Mouse (Mus musculus): ENCODE measurements around the gene Atp2b2. TPM values are rescaled to one million over a fixed set of nuclear protein-coding genes. Genes with fewer than 3 reads are reported as not detected.

Atp2b2 gene
- polyA plus RNA-seq, 1 experiment from 2014 or later, result 23.5 TPM

DNA sequence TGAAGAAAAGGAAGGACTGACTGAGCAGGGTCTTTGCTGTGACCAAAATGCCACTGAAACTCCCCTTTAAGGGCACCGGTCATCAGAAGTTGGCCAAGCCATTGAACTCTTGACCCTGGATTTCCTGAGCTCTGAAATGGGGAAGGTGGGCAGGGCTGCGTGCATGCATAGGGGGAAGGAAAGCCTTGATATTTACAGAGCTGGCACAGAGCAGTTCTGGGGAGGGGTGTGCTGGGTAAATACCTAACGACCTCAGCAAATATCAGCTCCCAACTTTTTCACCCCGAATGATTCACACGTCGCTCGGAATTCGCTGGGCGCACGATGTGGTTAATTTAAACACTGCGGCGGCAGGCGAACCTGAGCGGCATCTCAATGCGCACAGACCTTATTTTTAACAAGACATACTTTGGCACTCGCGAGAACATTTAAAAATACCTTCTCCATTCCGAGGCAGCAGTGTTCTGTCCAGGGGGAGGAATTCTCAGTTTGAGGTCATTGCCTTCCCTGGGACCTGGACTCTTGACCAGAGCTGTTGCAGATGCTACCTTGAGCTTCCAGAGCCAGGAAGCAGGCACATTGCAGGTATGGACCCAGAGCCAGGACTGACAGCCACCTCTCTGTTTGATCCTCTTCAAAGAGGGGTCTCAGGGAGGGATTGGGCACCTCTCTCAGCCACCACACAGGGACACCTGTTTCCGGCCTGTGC lies 85.0 kb downstream of the Atp2b2 start:
- 74% methylated on average over 19 of the region's 19 CpGs for WGBS
- Histone ChIP-seq H3K36me3 (ENCODE audit: control insufficient read depth, insufficient read depth, low read length) (no peaks in the 10 kb centered on the region), H3K9ac (replicated peaks; ENCODE audit: low read length) (0 out of 2 replicates have a peak overlapping the region, but pooled peaks have one; percentile 12), H3K9me3 (ENCODE audit: control insufficient read depth, low read length) (no peaks in the 10 kb centered on the region), H3K4me1 (ENCODE audit: control insufficient read depth, insufficient read depth, low read length) (peaks cover 7% of the 10 kb centered on the region; the same call in 1 of the 2 replicates), H3K27ac (replicated peaks; ENCODE audit: low read depth, low read length) (no peak overlapping the region), H3K4me3 (replicated peaks; ENCODE audit: low read depth, low read length) (no peak overlapping the region), H3K4me2 (ENCODE audit: low read length) (no peak overlapping the region), H3K27me3 (ENCODE audit: control insufficient read depth, insufficient read depth, low read length) (no peaks in the 10 kb centered on the region)
- peak; percentile 44 for DNase-seq
- no peak for ATAC-seq (ENCODE audit: low FRiP score, low TSS enrichment)

DNA sequence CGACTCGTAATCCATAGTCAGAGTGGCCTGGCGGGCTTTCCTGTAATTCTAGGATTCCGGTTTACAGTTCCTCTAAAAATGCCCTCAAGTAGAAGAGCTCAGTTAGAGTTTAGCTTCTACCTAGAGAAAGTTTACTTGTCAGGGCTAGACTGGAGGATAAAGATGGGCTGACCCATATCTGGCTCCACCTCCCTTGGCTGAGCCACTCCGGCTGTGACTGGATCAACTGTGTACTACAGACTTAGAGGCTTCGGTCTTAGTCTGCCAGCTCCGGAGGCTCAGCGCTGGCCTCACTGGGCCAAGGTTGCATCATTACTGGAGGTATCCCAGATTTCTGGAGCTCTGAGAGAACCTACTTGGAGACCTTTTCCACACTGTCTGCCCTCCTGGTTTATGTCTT lies 94.9 kb downstream of the Atp2b2 start:
- Histone ChIP-seq H3K4me1 (ENCODE audit: control insufficient read depth, insufficient read depth, low read length) (no peaks in the 10 kb centered on the region), H3K4me2 (ENCODE audit: low read length) (no peak overlapping the region), H3K9me3 (ENCODE audit: control insufficient read depth, low read length) (no peaks in the 10 kb centered on the region), H3K4me3 (replicated peaks; ENCODE audit: low read depth, low read length) (no peak overlapping the region), H3K9ac (replicated peaks; ENCODE audit: low read length) (no peak overlapping the region), H3K27me3 (ENCODE audit: control insufficient read depth, insufficient read depth, low read length) (no peaks in the 10 kb centered on the region), H3K27ac (replicated peaks; ENCODE audit: low read depth, low read length) (no peak overlapping the region), H3K36me3 (ENCODE audit: control insufficient read depth, insufficient read depth, low read length) (no peaks in the 10 kb centered on the region)
- DNase-seq (no peak), ATAC-seq (ENCODE audit: low FRiP score, low TSS enrichment) (no peak)
- 90% methylated on average over 8 of the region's 8 CpGs for WGBS

DNA sequence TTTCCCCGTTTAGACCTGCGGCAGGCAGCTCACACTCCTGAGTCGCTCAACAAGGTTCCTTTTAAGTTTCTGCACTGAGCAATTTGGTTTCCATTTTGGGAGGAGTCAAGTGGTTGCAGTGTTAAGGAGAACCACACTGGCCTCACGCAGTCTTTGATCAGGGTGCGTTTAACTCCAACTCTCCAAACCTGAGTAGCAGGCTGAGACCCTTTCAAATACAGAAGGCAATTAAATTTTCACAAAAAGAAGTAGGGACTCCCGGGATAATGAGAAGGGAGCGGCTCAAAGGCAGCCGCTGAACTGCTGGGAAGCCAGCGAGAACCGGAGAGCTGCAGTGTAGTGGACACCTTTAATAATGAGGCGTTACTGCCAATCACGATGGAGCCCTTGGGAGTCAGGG lies 100.1 kb downstream of the Atp2b2 start:
- H3K4me2 ChIP-seq (ENCODE audit: low read length), result no peak overlapping the region
- ATAC-seq (ENCODE audit: low FRiP score, low TSS enrichment), result no peak
- H3K36me3 ChIP-seq (ENCODE audit: control insufficient read depth, insufficient read depth, low read length), result no peaks in the 10 kb centered on the region
- 30% methylated on average over 12 of the region's 12 CpGs for WGBS
- DNase-seq, result no peak
- no peaks in the 10 kb centered on the region for H3K9me3 ChIP-seq (ENCODE audit: control insufficient read depth, low read length)
- H3K27ac ChIP-seq (replicated peaks; ENCODE audit: low read depth, low read length), result no peak overlapping the region
- H3K9ac ChIP-seq (replicated peaks; ENCODE audit: low read length), result no peak overlapping the region
- H3K4me1 ChIP-seq (ENCODE audit: control insufficient read depth, insufficient read depth, low read length), result peaks cover under 1% of the 10 kb centered on the region; the same call in 1 of the 2 replicates
- H3K4me3 ChIP-seq (replicated peaks; ENCODE audit: low read depth, low read length), result no peak overlapping the region
- no peaks in the 10 kb centered on the region for H3K27me3 ChIP-seq (ENCODE audit: control insufficient read depth, insufficient read depth, low read length)

DNA sequence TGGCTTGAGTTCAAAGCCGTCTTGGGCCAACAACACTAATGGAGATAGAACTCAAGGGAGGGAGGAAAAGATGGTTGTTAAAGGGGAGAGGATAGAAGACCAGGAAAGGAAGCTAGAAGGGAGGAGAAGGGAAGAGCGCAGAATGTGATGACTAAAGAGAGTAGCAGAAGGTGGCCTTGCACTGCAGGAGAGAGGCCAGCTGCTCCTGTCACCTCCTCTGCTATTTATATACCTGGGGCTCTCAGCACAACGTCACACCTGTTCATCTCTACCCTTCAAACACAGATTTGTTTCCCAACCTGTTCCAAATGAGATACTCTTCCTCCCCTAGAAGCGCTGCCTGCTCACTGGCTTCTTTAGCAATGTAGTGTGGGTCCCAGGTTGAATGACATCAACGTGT lies 101.1 kb downstream of the Atp2b2 start:
- Histone ChIP-seq H3K27ac (replicated peaks; ENCODE audit: low read depth, low read length) (no peak overlapping the region), H3K36me3 (ENCODE audit: control insufficient read depth, insufficient read depth, low read length) (no peaks in the 10 kb centered on the region), H3K9ac (replicated peaks; ENCODE audit: low read length) (no peak overlapping the region), H3K4me3 (replicated peaks; ENCODE audit: low read depth, low read length) (no peak overlapping the region), H3K27me3 (ENCODE audit: control insufficient read depth, insufficient read depth, low read length) (no peaks in the 10 kb centered on the region), H3K4me1 (ENCODE audit: control insufficient read depth, insufficient read depth, low read length) (peaks cover 10% of the 10 kb centered on the region), H3K9me3 (ENCODE audit: control insufficient read depth, low read length) (no peaks in the 10 kb centered on the region), H3K4me2 (ENCODE audit: low read length) (no peak overlapping the region)
- 91% methylated on average over 5 of the region's 5 CpGs for WGBS
- ATAC-seq (ENCODE audit: low FRiP score, low TSS enrichment) (no peak), DNase-seq (no peak)

- Histone ChIP-seq H3K9ac (replicated peaks; ENCODE audit: low read length) (no peak overlapping the region), H3K27ac (replicated peaks; ENCODE audit: low read depth, low read length) (no peak overlapping the region), H3K4me3 (replicated peaks; ENCODE audit: low read depth, low read length) (no peak overlapping the region), H3K36me3 (ENCODE audit: control insufficient read depth, insufficient read depth, low read length) (no peaks in the 10 kb centered on the region), H3K9me3 (ENCODE audit: control insufficient read depth, low read length) (no peaks in the 10 kb centered on the region), H3K4me2 (ENCODE audit: low read length) (no peak overlapping the region), H3K4me1 (ENCODE audit: control insufficient read depth, insufficient read depth, low read length) (peaks cover 10% of the 10 kb centered on the region), H3K27me3 (ENCODE audit: control insufficient read depth, insufficient read depth, low read length) (no peaks in the 10 kb centered on the region; the same call in 1 of the 2 replicates)
- 95% methylated on average over 8 of the region's 8 CpGs for WGBS
- DNase-seq (no peak), ATAC-seq (ENCODE audit: low FRiP score, low TSS enrichment) (no peak)
Measured at GRCm38 (mm10) chr6:113939442-113939841, 103.0 kb downstream of the Atp2b2 start.

DNA sequence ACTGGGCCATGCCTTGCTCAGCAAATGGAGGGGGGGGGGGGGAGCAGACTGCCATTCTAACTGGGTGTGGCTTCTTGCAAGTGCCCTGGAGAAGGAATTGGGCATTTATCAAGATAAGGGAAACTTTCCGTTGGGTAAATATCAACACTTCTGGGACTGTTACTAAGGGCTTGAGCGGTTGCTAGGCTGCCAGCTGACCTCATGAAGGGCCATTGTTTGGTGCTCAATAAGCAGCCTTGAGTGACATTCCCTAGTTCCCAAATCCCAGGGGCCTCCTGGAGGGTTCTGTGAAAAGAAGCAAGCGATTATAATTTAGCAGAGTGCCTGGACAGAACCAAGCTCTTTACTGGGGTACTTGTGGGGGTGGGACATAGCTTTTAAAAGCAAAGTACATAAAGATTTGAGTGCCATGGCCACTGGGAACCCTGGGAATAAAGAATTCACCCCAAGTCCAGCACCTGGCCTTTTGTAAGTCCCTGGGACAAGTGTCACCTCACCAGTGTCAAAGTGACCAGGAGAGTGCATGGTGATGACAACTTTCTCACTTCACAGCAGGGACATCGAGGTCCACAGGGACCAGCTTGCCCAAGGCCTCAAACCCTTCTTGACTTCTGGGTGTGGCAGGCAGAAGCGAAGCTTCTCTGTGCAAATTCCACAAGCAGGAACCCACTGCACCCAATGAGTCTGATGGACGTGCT lies 105.5 kb downstream of the Atp2b2 start:
- H3K27ac ChIP-seq (replicated peaks; ENCODE audit: low read depth, low read length), result no peak overlapping the region; the same call in 1 of the 2 replicates
- peaks cover 10% of the 10 kb centered on the region for H3K4me1 ChIP-seq (ENCODE audit: control insufficient read depth, insufficient read depth, low read length)
- DNase-seq (peak; percentile 80), ATAC-seq (ENCODE audit: low FRiP score, low TSS enrichment) (no peak; the same call in 1 of the 2 replicates)
- H3K27me3 ChIP-seq (ENCODE audit: control insufficient read depth, insufficient read depth, low read length), result no peaks in the 10 kb centered on the region; the same call in 1 of the 2 replicates
- H3K4me3 ChIP-seq (replicated peaks; ENCODE audit: low read depth, low read length), result no peak overlapping the region
- no peak overlapping the region for H3K4me2 ChIP-seq (ENCODE audit: low read length)
- H3K9me3 ChIP-seq (ENCODE audit: control insufficient read depth, low read length), result no peaks in the 10 kb centered on the region
- H3K36me3 ChIP-seq (ENCODE audit: control insufficient read depth, insufficient read depth, low read length), result no peaks in the 10 kb centered on the region
- 22% methylated on average over 6 of the region's 6 CpGs for WGBS
- no peak overlapping the region for H3K9ac ChIP-seq (replicated peaks; ENCODE audit: low read length)

GRCm38 (mm10) chr6:113936111-113936510 lies 106.3 kb downstream of the Atp2b2 start:
- Histone ChIP-seq H3K4me2 (ENCODE audit: low read length) (no peak overlapping the region), H3K36me3 (ENCODE audit: control insufficient read depth, insufficient read depth, low read length) (no peaks in the 10 kb centered on the region), H3K27me3 (ENCODE audit: control insufficient read depth, insufficient read depth, low read length) (no peaks in the 10 kb centered on the region; the same call in 1 of the 2 replicates), H3K27ac (replicated peaks; ENCODE audit: low read depth, low read length) (no peak overlapping the region), H3K9ac (replicated peaks; ENCODE audit: low read length) (no peak overlapping the region), H3K4me3 (replicated peaks; ENCODE audit: low read depth, low read length) (no peak overlapping the region), H3K4me1 (ENCODE audit: control insufficient read depth, insufficient read depth, low read length) (peaks cover 10% of the 10 kb centered on the region), H3K9me3 (ENCODE audit: control insufficient read depth, low read length) (no peaks in the 10 kb centered on the region)
- no peak for DNase-seq
- no peak for ATAC-seq (ENCODE audit: low FRiP score, low TSS enrichment)
- WGBS, result 57% methylated on average over 8 of the region's 8 CpGs

GRCm38 (mm10) chr6:113934692-113935091 lies 107.7 kb downstream of the Atp2b2 start:
- Histone ChIP-seq H3K36me3 (ENCODE audit: control insufficient read depth, insufficient read depth, low read length) (no peaks in the 10 kb centered on the region), H3K27me3 (ENCODE audit: control insufficient read depth, insufficient read depth, low read length) (no peaks in the 10 kb centered on the region; the same call in 1 of the 2 replicates), H3K4me3 (replicated peaks; ENCODE audit: low read depth, low read length) (no peak overlapping the region), H3K4me2 (ENCODE audit: low read length) (no peak overlapping the region), H3K27ac (replicated peaks; ENCODE audit: low read depth, low read length) (no peak overlapping the region), H3K9ac (replicated peaks; ENCODE audit: low read length) (no peak overlapping the region), H3K4me1 (ENCODE audit: control insufficient read depth, insufficient read depth, low read length) (peaks cover 10% of the 10 kb centered on the region), H3K9me3 (ENCODE audit: control insufficient read depth, low read length) (no peaks in the 10 kb centered on the region)
- DNase-seq (no peak), ATAC-seq (ENCODE audit: low FRiP score, low TSS enrichment) (no peak)
- 76% methylated on average over 8 of the region's 8 CpGs for WGBS
